Mouse (Mus musculus): ENCODE measurements around the gene Rnf10.

The Rnf10 gene

GRCm38 (mm10) chr5:115275998-115276397, 3.3 kb upstream of the Rnf10 start:
- no peak for DNase-seq (ENCODE audit: low spot score)

GRCm38 (mm10) chr5:115274771-115275170, 2.1 kb upstream of the Rnf10 start:
- no peak for DNase-seq (ENCODE audit: low spot score)

- no peak for DNase-seq (ENCODE audit: low spot score)
Measured at GRCm38 (mm10) chr5:115274353-115274752, 1.7 kb upstream of the Rnf10 start.

- DNase-seq (ENCODE audit: low spot score), result no peak
Measured at GRCm38 (mm10) chr5:115273549-115274135, 944 bp upstream of the Rnf10 start.

- peak; percentile 55 for DNase-seq (ENCODE audit: low spot score)
Measured at GRCm38 (mm10) chr5:115271931-115272811, 527 bp downstream of the Rnf10 start.

GRCm38 (mm10) chr5:115269969-115270368, 2.7 kb downstream of the Rnf10 start:
- no peak for DNase-seq (ENCODE audit: low spot score)

GRCm38 (mm10) chr5:115268266-115268665, 4.4 kb downstream of the Rnf10 start:
- DNase-seq (ENCODE audit: low spot score), result no peak

- peak; percentile 62 for DNase-seq (ENCODE audit: low spot score)
Measured at GRCm38 (mm10) chr5:115267469-115268045, 5.1 kb downstream of the Rnf10 start.

GRCm38 (mm10) chr5:115266787-115267468, 5.8 kb downstream of the Rnf10 start:
- DNase-seq (ENCODE audit: low spot score), result peak; percentile 74

GRCm38 (mm10) chr5:115266340-115266739, 6.4 kb downstream of the Rnf10 start:
- DNase-seq (ENCODE audit: low spot score), result no peak

GRCm38 (mm10) chr5:115262502-115263291, 10.0 kb downstream of the Rnf10 start:
- no peak for DNase-seq (ENCODE audit: low spot score)

- no peak for DNase-seq (ENCODE audit: low spot score)
Measured at GRCm38 (mm10) chr5:115261880-115262279, 10.8 kb downstream of the Rnf10 start.

GRCm38 (mm10) chr5:115261141-115261540, 11.6 kb downstream of the Rnf10 start:
- no peak for DNase-seq (ENCODE audit: low spot score)

GRCm38 (mm10) chr5:115260356-115260755, 12.3 kb downstream of the Rnf10 start:
- DNase-seq (ENCODE audit: low spot score), result no peak

- DNase-seq (ENCODE audit: low spot score), result no peak
Measured at GRCm38 (mm10) chr5:115256909-115257546, 15.7 kb downstream of the Rnf10 start.

GRCm38 (mm10) chr5:115255472-115255871, 17.2 kb downstream of the Rnf10 start:
- no peak for DNase-seq (ENCODE audit: low spot score)

GRCm38 (mm10) chr5:115240191-115240590, 32.5 kb downstream of the Rnf10 start:
- no peak for DNase-seq (ENCODE audit: low spot score)

GRCm38 (mm10) chr5:115238729-115239195, 33.9 kb downstream of the Rnf10 start:
- DNase-seq (ENCODE audit: low spot score), result no peak

GRCm38 (mm10) chr5:115237803-115238728, 34.6 kb downstream of the Rnf10 start:
- peak; percentile 91 for DNase-seq (ENCODE audit: low spot score)

- peak; percentile 90 for DNase-seq (ENCODE audit: low spot score)
Measured at GRCm38 (mm10) chr5:115235786-115236263, 36.9 kb downstream of the Rnf10 start, which contains the start of gene Pop5. Pop5 (plus strand) TSS chr5:115235836.
